Mouse (Mus musculus) intestine, embryonic 14.5 days (tissue): ENCODE results near the gene Fmn2. TPM values are rescaled to one million over a fixed set of nuclear protein-coding genes. Genes with fewer than 3 reads are reported as not detected.

ENCODE experiments used
- ATAC-seq: fragments of 200-750 bp; cut with Nextera tagmentation; replicated peaks from 2 replicates; pipeline ENCODE4 v1.8.0; 2017; ENCODE audit warnings: low read depth, moderate number of reproducible peaks, moderate TSS enrichment, moderate library complexity; ENCODE audit not compliant: low FRiP score, low TSS enrichment
- DNase-seq: peaks from one replicate; pipeline ENCODE4 v3.0.0-alpha.2; 2018; ENCODE audit warnings: low spot score
- H3K27ac ChIP-seq: fragments of 300-500 bp; sonication (generic); 2 replicates; pipeline ENCODE4 v1.5.1; 2014; ENCODE audit warnings: low read depth, mild to moderate bottlenecking, control low read depth
- H3K27me3 ChIP-seq: fragments of 300-500 bp; sonication (generic); replicated peaks from 2 replicates; pipeline ENCODE4 v1.6.1; 2014; ENCODE audit warnings: low read length, control low read depth; ENCODE audit not compliant: control insufficient read depth, insufficient read depth
- H3K36me3 ChIP-seq: fragments of 300-500 bp; sonication (generic); 2 replicates; pipeline ENCODE4 v1.6.1; 2014; ENCODE audit warnings: low read length, control low read depth; ENCODE audit not compliant: control insufficient read depth, insufficient read depth
- H3K4me1 ChIP-seq: fragments of 300-500 bp; sonication (generic); replicated peaks from 2 replicates; pipeline ENCODE4 v1.6.1; 2014; ENCODE audit warnings: low read length, control low read depth, mixed read lengths; ENCODE audit not compliant: control insufficient read depth, insufficient read depth
- H3K4me2 ChIP-seq: fragments of 300-500 bp; sonication (generic); 2 replicates; pipeline ENCODE4 v1.6.1; 2014; ENCODE audit warnings: low read length
- H3K4me3 ChIP-seq: fragments of 300-500 bp; sonication (generic); 2 replicates; pipeline ENCODE4 v1.5.1; 2014; ENCODE audit warnings: low read depth, low read length, control low read depth, mixed read lengths
- H3K9ac ChIP-seq: fragments of 300-500 bp; sonication (generic); 2 replicates; pipeline ENCODE4 v1.6.1; 2014; ENCODE audit warnings: mild to moderate bottlenecking, low read length
- H3K9me3 ChIP-seq: fragments of 300-500 bp; sonication (generic); 2 replicates; pipeline ENCODE4 v1.6.1; 2016; ENCODE audit warnings: low read length, control low read depth; ENCODE audit not compliant: control insufficient read depth
- WGBS: fragments of 180-500 bp; shearing (Covaris S2); extraction: QIAGEN DNeasy Blood & Tissue Kit; methylation state at CpG from one replicate; pipeline ENCODE4 v1.1.7; 2014; 5-methylcytosine and 5-hydroxymethylcytosine counted together
- polyA plus RNA-seq: library from polyadenylated mRNA; unstranded; fragments of >200 nt; fragmentation: Nextera tagmentation; extraction: Ambion mirVana; gene quantifications from 2 replicates; pipeline ENCODE4 v1.2.1, GENCODE M21; 2014

The Fmn2 gene
- polyA plus RNA-seq, 1 experiment from 2014 or later, result 2.1 TPM

DNA sequence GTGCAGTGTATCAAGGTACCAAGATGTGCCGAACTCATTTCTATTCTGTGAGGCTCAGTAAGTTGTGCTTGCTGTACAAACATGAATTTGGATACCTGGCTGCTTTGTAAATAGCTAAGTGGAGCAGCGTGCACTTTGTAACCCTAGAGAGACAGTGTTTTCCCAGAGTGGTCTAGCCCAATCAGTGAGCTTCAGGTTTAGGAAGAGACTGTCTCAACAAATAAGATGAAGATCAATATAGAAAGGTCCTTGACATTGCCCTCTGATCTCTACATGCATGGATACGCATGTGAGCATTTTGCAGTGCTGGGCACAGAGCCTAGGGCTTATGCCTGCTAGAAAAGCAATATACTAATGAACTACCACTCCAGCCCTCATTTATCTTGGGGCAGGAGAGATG lies 67.0 kb downstream of the Fmn2 start:
- DNase-seq (no peak), ATAC-seq (no peak)
- Histone ChIP-seq H3K4me1 (no peaks in the 10 kb centered on the region), H3K4me2 (no peak overlapping the region), H3K9ac (no peak overlapping the region), H3K27ac (no peak overlapping the region), H3K9me3 (no peaks in the 10 kb centered on the region), H3K36me3 (no peaks in the 10 kb centered on the region), H3K27me3 (no peaks in the 10 kb centered on the region), H3K4me3 (no peak overlapping the region)
- WGBS, result 82% methylated on average over 3 of the region's 3 CpGs

DNA sequence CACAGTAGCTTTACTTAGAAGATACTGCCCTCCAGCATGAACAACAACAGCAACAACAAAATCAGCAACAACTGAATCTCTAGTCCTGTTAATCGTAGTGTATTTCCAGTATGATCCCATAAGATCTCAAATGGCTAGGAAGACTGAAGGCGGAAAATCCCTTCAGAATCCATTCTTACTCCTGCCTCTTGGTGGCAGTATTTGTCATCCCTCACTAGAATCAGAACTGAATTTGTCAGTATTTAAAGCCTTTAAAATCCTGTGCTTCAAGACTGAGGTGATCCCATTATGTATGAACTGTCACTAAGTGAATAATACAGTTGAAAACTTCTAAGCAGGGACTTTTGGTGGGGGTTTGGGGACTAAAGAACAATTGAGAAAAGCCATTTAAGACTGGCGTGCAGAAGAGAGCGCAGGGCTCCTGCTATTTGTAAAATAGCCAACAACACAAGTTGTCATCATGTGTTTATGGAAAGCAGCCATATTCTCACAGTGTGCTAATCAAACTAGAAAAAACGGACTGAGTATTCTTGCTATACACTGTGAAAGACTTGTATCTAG lies 90.9 kb downstream of the Fmn2 start:
- WGBS, result 63% methylated on average over 5 of the region's 5 CpGs
- Histone ChIP-seq H3K4me2 (no peak overlapping the region), H3K4me3 (no peak overlapping the region), H3K9me3 (no peaks in the 10 kb centered on the region), H3K27me3 (no peaks in the 10 kb centered on the region), H3K36me3 (no peaks in the 10 kb centered on the region), H3K27ac (no peak overlapping the region), H3K4me1 (no peaks in the 10 kb centered on the region), H3K9ac (no peak overlapping the region)
- ATAC-seq (no peak), DNase-seq (no peak)

DNA sequence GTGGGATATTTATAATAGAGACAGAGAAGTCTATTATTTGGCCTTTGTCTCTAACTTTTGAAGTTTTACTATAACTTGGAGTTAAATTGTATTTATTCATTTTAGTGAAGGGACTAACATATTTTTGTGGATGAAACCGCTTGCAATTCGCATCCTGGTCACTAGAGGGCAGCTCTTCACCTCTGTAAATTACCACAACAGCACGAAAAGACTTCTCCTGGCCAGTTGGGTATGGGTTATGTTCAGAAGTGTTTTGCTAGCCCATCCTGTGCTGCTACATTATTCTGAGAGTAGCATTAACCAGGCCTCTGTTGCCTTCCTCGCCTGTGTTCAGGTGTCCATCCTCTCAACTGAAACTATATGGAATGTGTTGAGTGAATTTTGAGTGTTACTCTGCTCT lies 93.4 kb downstream of the Fmn2 start:
- Histone ChIP-seq H3K4me2 (no peak overlapping the region), H3K4me1 (no peaks in the 10 kb centered on the region), H3K27me3 (no peaks in the 10 kb centered on the region), H3K27ac (no peak overlapping the region), H3K4me3 (no peak overlapping the region), H3K9me3 (no peaks in the 10 kb centered on the region), H3K9ac (no peak overlapping the region), H3K36me3 (no peaks in the 10 kb centered on the region)
- no peak; the same call in 1 of the 2 replicates for ATAC-seq
- under 1% methylated on average over 4 of the region's 4 CpGs for WGBS
- peak; percentile 82 for DNase-seq

DNA sequence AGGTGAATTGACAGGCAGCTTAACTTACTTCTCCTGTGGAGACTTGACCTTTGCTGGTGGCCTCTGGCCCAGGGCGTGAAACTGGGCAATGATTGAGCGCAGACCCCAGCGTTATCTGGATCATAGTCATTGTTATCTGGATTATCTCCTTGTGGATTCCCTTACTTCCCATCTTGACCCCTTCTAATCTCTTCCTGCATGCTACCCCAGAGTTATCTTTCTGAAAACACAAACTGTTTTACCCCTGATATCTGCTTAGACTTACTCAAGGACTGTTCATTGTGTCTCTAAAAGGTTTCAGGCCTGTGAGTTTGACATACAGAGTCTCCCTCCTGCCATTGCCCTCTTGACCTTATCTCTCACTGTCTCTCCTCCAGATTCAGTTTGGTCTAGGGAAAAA lies 95.9 kb downstream of the Fmn2 start:
- H3K4me3 ChIP-seq, result no peak overlapping the region
- ATAC-seq (no peak), DNase-seq (no peak)
- no peak overlapping the region for H3K27ac ChIP-seq
- H3K4me1 ChIP-seq, result no peaks in the 10 kb centered on the region
- H3K9me3 ChIP-seq, result no peaks in the 10 kb centered on the region
- no peak overlapping the region for H3K4me2 ChIP-seq
- 48% methylated on average over 3 of the region's 3 CpGs for WGBS
- H3K9ac ChIP-seq, result no peak overlapping the region
- no peaks in the 10 kb centered on the region for H3K36me3 ChIP-seq
- no peaks in the 10 kb centered on the region for H3K27me3 ChIP-seq

DNA sequence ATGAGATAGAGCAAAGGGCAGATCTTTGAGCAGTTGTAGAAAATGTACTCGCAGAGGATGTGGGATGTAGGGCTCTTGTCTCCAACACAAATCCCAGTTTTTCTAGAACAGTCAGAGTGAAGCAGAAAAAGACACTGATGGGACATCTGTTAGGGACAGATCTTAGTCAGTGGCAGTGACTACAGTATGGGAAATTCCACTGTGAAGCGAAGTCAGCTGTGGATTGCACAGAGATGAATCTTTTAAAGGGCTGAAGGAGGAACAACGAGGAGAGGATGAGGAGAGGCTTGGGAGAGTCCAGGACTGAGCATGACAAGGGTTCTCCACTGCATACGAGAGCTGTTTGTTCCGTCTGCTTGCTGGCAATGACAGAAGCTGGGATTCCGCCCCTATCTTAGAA lies 96.6 kb downstream of the Fmn2 start:
- Histone ChIP-seq H3K4me1 (no peaks in the 10 kb centered on the region), H3K4me3 (no peak overlapping the region), H3K9ac (no peak overlapping the region), H3K27me3 (no peaks in the 10 kb centered on the region), H3K9me3 (no peaks in the 10 kb centered on the region), H3K36me3 (no peaks in the 10 kb centered on the region), H3K4me2 (no peak overlapping the region), H3K27ac (no peak overlapping the region)
- WGBS, result 80% methylated on average over 6 of the region's 6 CpGs
- ATAC-seq (no peak), DNase-seq (no peak)

DNA sequence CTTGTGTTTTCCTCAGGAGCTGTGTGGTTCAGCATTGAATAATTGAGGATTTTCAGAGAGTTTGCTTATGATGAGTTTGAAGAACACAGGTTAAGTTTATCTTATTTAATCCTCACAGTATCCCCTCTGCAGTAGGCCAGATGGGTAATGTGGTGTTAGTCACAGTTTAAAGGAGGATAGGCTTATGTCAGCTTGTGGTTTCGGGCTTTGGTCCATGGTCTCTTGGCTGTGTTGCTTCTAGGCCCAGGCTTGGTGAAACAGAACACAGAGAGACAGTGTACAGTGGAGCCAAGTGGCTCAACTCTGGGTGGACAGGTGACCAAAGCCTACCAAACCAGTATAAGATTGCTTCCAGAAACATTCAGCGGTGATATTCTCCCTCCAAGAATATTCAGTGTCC lies 98.4 kb downstream of the Fmn2 start:
- Histone ChIP-seq H3K4me1 (no peaks in the 10 kb centered on the region), H3K9ac (no peak overlapping the region), H3K4me3 (no peak overlapping the region), H3K9me3 (no peaks in the 10 kb centered on the region), H3K27me3 (no peaks in the 10 kb centered on the region), H3K27ac (no peak overlapping the region), H3K4me2 (no peak overlapping the region), H3K36me3 (no peaks in the 10 kb centered on the region)
- DNase-seq, result no peak
- WGBS, result 95% methylated on average over 2 of the region's 2 CpGs
- ATAC-seq, result no peak

DNA sequence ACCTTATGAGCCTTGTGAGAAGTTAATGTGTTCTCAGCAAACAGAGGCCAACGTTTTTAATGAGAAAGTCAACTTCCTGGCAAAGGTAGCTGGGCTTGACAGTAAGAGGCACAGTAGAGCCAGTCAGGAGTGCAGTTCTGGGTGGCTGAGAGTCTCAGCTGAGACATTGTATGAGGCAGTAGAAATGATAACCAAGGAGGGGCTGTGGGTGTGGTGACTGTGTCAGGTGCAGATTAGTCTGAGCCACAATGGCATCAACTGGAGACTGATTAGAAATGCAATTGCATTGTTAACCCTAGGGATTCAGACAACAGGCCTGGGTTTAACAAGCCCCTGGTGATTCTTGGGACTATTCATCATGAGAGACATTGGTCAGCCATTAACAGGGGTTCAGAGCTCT lies 99.0 kb downstream of the Fmn2 start:
- no peak overlapping the region for H3K9ac ChIP-seq
- H3K4me3 ChIP-seq, result no peak overlapping the region
- H3K4me2 ChIP-seq, result no peak overlapping the region
- H3K36me3 ChIP-seq, result no peaks in the 10 kb centered on the region
- WGBS, result 63% methylated on average over 1 of the region's 1 CpGs
- no peaks in the 10 kb centered on the region for H3K9me3 ChIP-seq
- no peaks in the 10 kb centered on the region for H3K4me1 ChIP-seq
- H3K27me3 ChIP-seq, result no peaks in the 10 kb centered on the region
- H3K27ac ChIP-seq, result no peak overlapping the region
- ATAC-seq (no peak), DNase-seq (no peak)

DNA sequence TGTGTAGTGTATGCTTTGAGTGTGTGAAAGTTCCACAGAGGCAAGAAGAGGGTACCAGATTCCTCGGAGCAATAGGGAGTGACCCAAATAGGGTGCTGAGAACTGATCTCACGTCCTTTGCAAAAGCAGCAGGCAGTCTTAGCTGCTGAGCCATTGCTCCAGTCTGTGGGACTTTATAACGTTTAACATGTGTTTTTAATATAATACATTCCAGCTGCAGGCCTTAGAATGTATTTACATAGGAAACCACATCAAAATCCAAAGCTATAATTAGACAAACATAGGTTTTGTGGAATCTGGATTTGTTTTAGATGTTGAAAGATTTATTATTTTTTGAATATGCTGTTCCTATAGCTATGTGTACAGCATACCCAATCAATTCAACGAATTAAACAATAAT lies 115.7 kb downstream of the Fmn2 start:
- no peaks in the 10 kb centered on the region for H3K36me3 ChIP-seq
- no peaks in the 10 kb centered on the region for H3K4me1 ChIP-seq
- H3K27ac ChIP-seq, result no peak overlapping the region
- DNase-seq, result no peak
- H3K27me3 ChIP-seq, result no peaks in the 10 kb centered on the region
- H3K4me2 ChIP-seq, result no peak overlapping the region
- no peak overlapping the region for H3K4me3 ChIP-seq
- 56% methylated on average over 4 of the region's 4 CpGs for WGBS
- no peaks in the 10 kb centered on the region for H3K9me3 ChIP-seq
- no peak overlapping the region for H3K9ac ChIP-seq
- ATAC-seq, result no peak

DNA sequence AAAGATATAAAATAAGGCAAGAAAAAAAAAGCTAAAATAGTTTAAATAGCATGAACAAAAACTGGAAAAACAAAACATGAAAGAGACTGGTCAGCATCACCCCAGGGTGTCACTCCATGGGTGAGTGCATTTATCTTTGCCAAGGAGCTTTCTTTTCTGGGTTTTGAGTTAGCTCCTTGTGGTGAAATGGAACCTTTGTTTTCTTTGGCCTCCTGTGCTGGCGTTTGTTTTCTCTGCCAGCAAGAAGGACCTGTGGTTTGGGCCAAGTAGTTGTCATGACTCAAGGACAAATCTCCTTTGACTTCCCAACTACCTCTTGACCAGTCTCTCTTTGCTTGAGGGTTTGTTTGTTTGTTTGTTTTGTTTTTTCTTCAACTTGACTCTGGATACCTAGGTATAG lies 119.9 kb downstream of the Fmn2 start:
- no peaks in the 10 kb centered on the region for H3K36me3 ChIP-seq
- DNase-seq, result no peak
- no peaks in the 10 kb centered on the region for H3K9me3 ChIP-seq
- no peak for ATAC-seq
- H3K27me3 ChIP-seq, result no peaks in the 10 kb centered on the region
- no peak overlapping the region for H3K4me3 ChIP-seq
- no peak overlapping the region for H3K9ac ChIP-seq
- H3K4me1 ChIP-seq, result no peaks in the 10 kb centered on the region
- H3K4me2 ChIP-seq, result no peak overlapping the region
- WGBS, result 41% methylated on average over 1 of the region's 1 CpGs
- H3K27ac ChIP-seq, result no peak overlapping the region
